Mouse (Mus musculus) frontal cortex, adult (tissue): ENCODE data around the gene Lasp1.
"Not testable (repeated sequence)": the region's sequence is repeated elsewhere in the genome, so short reads cannot be mapped to it uniquely, and the experiment has no call there.

Experiments
- ATAC-seq: cut with Nextera tagmentation; 2 replicates; pipeline ENCODE4 v1.9.2; 2017; ENCODE audit warnings: mild to moderate bottlenecking, moderate library complexity, mixed read lengths; ENCODE audit not compliant: low TSS enrichment

Gene Lasp1

GRCm38 (mm10) chr11:97798782-97799145 lies at the start of gene Lasp1:
Gene Lasp1 (plus strand): TSS chr11:97799000.
- no peak for ATAC-seq

DNA sequence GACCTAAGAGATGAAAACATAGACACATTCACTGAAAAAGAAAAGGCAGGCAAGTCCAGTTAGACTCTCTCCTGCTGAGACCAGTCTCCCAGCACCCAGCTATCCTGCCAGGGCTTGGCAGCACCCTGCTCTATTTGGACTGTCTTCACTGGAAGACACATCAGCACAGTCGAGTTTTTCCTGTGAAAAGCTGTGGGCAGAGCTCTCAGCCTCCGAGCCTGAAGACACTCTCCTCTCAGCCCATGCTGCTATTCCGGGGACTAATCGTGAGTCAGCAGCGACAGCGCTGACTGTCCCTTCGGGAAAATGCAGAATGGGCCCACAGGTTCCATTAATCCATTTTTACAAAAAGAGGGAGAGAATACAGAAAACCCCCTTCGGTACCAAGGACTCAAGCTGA lies 45.5 kb upstream of the Lasp1 start:
- peak; percentile 94 for ATAC-seq

GRCm38 (mm10) chr11:97758125-97758524 lies 40.7 kb upstream of the Lasp1 start:
- ATAC-seq = no peak

- no peak for ATAC-seq
Observed at GRCm38 (mm10) chr11:97758942-97759341, 39.9 kb upstream of the Lasp1 start.

DNA sequence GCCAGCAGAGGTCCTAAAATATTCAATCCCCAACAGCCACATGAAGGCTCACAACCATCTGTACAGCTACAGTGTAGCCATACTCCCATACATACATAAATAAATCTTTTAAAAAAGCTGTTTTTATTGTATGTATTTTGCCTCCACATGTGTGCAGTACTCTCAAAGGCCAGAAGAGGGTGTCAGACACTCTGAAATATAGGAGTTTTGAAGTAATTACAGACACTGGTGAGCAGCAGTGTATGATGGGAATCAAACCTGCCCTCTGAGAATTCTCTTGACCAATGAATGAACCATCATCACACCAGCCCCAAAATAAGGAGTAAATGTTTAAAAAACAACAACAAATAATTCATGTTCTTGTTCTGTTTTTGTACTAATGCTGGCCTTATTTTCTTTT lies 37.2 kb upstream of the Lasp1 start:
- no peak for ATAC-seq

GRCm38 (mm10) chr11:97766154-97766881 lies 32.5 kb upstream of the Lasp1 start, which contains the start of gene Cwc25:
Gene Cwc25 (minus strand): TSS chr11:97766556.
- peak; percentile 97 for ATAC-seq

DNA sequence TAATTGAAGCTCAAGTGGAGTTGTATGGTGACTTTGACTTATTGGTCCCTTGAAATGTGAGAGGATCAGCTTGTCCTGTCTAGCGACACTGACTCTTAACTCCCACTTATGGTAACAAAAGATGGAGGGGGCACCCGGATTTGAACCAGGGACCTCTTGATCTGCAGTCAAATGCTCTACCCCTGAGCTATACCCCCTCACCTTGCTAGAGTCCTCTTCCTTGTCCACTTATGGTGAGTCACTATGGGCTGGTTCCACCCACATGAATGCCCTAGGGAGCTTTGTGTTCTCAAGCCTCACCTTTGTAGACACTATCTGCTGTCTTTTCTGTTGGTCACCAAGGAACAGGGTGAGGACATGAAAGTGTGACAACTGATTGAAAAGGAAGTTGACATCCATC lies 29.1 kb upstream of the Lasp1 start:
- no peak for ATAC-seq

- no peak for ATAC-seq
Observed at GRCm38 (mm10) chr11:97771410-97771809, 27.4 kb upstream of the Lasp1 start.

DNA sequence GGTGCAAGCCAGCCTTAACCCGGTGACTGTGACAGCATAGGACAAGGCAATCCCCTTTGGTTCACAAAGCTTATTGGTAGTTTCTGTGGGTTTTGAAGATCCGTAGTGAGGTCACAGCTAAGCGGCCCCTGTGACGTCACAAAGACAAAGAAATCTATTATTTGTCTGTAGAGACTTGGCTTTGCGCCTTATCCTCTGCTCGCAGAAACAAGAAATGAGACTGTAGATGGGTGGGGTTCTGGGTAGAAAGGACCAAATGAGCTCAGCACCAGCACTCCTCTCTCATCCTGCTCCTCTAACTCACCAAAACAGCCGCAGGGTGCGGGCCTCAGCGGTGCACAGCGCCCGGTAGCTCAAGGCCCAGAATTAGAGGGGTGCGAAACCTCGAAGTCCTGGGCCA lies 23.6 kb upstream of the Lasp1 start:
- ATAC-seq = no peak

- ATAC-seq = no peak
Observed at GRCm38 (mm10) chr11:97775808-97776496, 22.8 kb upstream of the Lasp1 start, which contains the start of gene 1700001P01Rik. Gene 1700001P01Rik (minus strand): TSS chr11:97775918.

- ATAC-seq = no peak
Observed at GRCm38 (mm10) chr11:97776497-97777128, 22.2 kb upstream of the Lasp1 start.

DNA sequence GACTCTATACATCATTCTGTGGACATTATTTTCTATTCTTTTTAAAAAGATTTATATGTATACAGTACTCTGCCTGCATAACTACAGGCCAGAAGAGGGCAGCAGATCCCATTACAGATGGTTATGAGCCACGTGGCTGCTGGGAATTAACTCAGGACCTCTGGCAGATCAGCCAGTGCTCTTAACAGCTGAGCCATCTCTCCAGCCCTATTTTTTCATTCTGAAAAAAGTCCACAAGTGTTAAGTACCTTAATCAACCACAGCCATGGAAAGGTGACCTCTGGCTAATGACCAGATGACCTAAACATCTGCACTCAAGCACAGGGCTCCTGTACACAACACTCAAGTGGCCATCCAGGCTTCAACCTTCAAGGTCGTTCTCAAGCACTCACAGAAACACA lies 21.7 kb upstream of the Lasp1 start:
- ATAC-seq = no peak

GRCm38 (mm10) chr11:97778918-97779317 lies 19.9 kb upstream of the Lasp1 start:
- ATAC-seq = no peak

GRCm38 (mm10) chr11:97779968-97780701 lies 18.7 kb upstream of the Lasp1 start:
- no peak for ATAC-seq

DNA sequence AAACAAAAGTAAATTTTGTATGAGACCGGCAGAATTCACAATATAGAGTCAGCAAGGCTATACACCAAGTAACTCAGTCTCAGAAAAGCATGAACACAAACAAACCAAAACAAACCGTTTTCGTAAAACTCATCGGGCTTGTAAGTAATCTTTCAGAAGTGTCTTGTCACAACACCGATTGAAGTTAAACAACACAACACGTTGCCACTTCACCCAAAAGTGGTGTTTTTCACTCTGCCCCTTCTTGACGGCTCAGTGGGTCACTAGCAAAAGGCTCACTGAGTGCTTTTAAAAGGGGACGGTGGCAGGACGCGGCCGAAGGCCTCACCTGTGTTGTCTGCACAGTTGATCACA lies 17.3 kb upstream of the Lasp1 start:
- ATAC-seq = no peak

- ATAC-seq = peak; percentile 90
Observed at GRCm38 (mm10) chr11:97781832-97782563, 16.8 kb upstream of the Lasp1 start, which contains the start of gene Rpl23. Gene Rpl23 (minus strand): TSS chr11:97782437.

DNA sequence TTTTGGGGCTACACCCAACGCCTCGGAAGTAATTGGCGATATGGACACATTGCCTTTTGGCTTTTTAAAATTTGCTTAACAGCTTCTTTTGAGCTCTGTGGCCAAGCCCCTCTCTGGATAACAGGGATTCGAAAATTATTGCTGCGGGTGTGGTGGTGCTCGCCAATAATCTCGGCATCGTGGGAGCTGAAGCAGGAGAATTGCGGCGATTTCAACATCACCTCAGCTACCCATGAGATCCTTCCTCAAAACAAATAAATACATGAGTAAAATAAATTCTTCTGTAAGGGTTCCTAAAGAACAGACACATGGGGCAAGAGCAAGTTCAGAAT lies 16.3 kb upstream of the Lasp1 start:
- ATAC-seq = peak; percentile 33; the same call in 1 of the 2 replicates

DNA sequence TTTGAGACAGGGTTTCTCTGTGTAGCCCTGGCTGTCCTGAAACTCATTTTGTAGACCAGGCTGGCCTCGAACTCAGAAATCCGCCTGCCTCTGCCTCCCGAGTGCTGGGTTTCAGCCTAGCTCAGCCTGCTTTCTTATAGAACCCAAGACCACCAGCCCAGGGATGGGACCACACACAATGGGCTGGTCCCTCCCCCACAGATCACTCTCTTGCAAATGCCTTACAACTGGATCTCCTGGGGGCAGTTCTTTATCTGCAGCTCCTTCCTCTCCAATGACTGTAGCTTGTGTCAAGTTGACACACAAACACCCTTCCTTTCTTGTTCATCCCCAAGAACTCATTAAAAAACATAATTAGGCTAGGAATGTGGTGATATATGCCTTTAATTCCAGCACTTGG lies 10.8 kb upstream of the Lasp1 start:
- ATAC-seq = no peak

- no peak for ATAC-seq
Observed at GRCm38 (mm10) chr11:97789727-97790126, 9.1 kb upstream of the Lasp1 start.

- not testable (repeated sequence) for ATAC-seq
Observed at GRCm38 (mm10) chr11:97790778-97791438, 7.9 kb upstream of the Lasp1 start.

GRCm38 (mm10) chr11:97793165-97793564 lies 5.6 kb upstream of the Lasp1 start:
- ATAC-seq = no peak
